Mouse (Mus musculus) gastrocnemius, postnatal 4 days (tissue): ENCODE results near the gene Acap3. TPM values are rescaled to one million over a fixed set of nuclear protein-coding genes. Genes with fewer than 3 reads are reported as not detected.
A peak's percentile ranks its signal among the peaks of the same experiment; 100 is the strongest.

Experiments used
- DNase-seq, 2 experiments: peaks; one replicate each; pipeline ENCODE4 v3.0.0; 2021 to 2022; ENCODE audit warnings: low spot score in 2 of 2, mixed read lengths in 2 of 2
- long read RNA-seq, 2 experiments: library from polyadenylated mRNA; stranded (forward); transcript quantifications; one replicate each; pipeline ENCODE4 v2.0.0; 2021
- total RNA-seq, 2 experiments: library from RNA; stranded (reverse); gene quantifications; 2 replicates each; pipeline ENCODE4 v1.2.3; 2021

The Acap3 gene
- 10 to 100 TPM; 30.1 to 31.6 TPM for total RNA-seq
- long read RNA-seq, experiment 1, full-length matches to known transcripts = 1 of 44 reads
- long read RNA-seq, experiment 1, partial matches to known transcripts = 2 of 44 reads
- long read RNA-seq, experiment 1, other reads (novel, unspliced or antisense) = 41 of 44 reads
- long read RNA-seq, experiment 2, partial matches to known transcripts = 12 of 65 reads
- long read RNA-seq, experiment 2, other reads (novel, unspliced or antisense) = 53 of 65 reads

- peak; percentile 94 to 98 for DNase-seq
Measured at GRCm38 (mm10) chr4:155891551-155892001, at the start of gene Acap3, which contains the start of gene Pusl1. Acap3 (plus strand) TSS chr4:155891822. Pusl1 (minus strand) TSS chr4:155891781.

- no peak for DNase-seq
Measured at GRCm38 (mm10) chr4:155843231-155843630, 48.4 kb upstream of the Acap3 start.

- peak; percentile 97 to 99 for DNase-seq
Measured at GRCm38 (mm10) chr4:155846871-155847578, 44.6 kb upstream of the Acap3 start, which contains the start of gene Dvl1. Dvl1 (plus strand) TSS chr4:155847402.

- DNase-seq = no peak
Measured at GRCm38 (mm10) chr4:155847591-155848352, 43.9 kb upstream of the Acap3 start.

- no peak for DNase-seq
Measured at GRCm38 (mm10) chr4:155848434-155849095, 43.1 kb upstream of the Acap3 start.

GRCm38 (mm10) chr4:155849391-155849790, 42.2 kb upstream of the Acap3 start:
- DNase-seq = no peak

GRCm38 (mm10) chr4:155849792-155850451, 41.7 kb upstream of the Acap3 start:
- DNase-seq = no peak

- DNase-seq = no peak
Measured at GRCm38 (mm10) chr4:155851368-155851767, 40.3 kb upstream of the Acap3 start.

GRCm38 (mm10) chr4:155851951-155852411, 39.6 kb upstream of the Acap3 start:
- DNase-seq = no peak

GRCm38 (mm10) chr4:155853421-155853820, 38.2 kb upstream of the Acap3 start:
- DNase-seq = no peak

GRCm38 (mm10) chr4:155854991-155855390, 36.6 kb upstream of the Acap3 start:
- no peak for DNase-seq

- no peak for DNase-seq
Measured at GRCm38 (mm10) chr4:155856071-155856470, 35.6 kb upstream of the Acap3 start.

- no peak for DNase-seq
Measured at GRCm38 (mm10) chr4:155856881-155857280, 34.7 kb upstream of the Acap3 start.

- DNase-seq = no peak
Measured at GRCm38 (mm10) chr4:155859318-155859717, 32.3 kb upstream of the Acap3 start.

- DNase-seq = no peak
Measured at GRCm38 (mm10) chr4:155861787-155862186, 29.8 kb upstream of the Acap3 start.

GRCm38 (mm10) chr4:155863001-155863400, 28.6 kb upstream of the Acap3 start, which contains the start of gene Tas1r3:
Tas1r3 (minus strand) TSS chr4:155863362.
- DNase-seq = no peak

- DNase-seq = no peak
Measured at GRCm38 (mm10) chr4:155868614-155869298, 22.9 kb upstream of the Acap3 start.

GRCm38 (mm10) chr4:155869317-155870033, 22.1 kb upstream of the Acap3 start, which contains the start of the genes Cptp and Ints11:
Cptp (minus strand) TSS chr4:155869440.
Ints11 (plus strand) TSS chr4:155869546.
- peak; percentile 94 to 96 for DNase-seq

GRCm38 (mm10) chr4:155871404-155871803, 20.2 kb upstream of the Acap3 start:
- no peak for DNase-seq
